Mouse (Mus musculus) intestine, postnatal 0 days (tissue): ENCODE results near the gene Phlda1. TPM values are rescaled to one million over a fixed set of nuclear protein-coding genes. Genes with fewer than 3 reads are reported as not detected.

Experiments used
- ATAC-seq: fragments of 200-750 bp; cut with Nextera tagmentation; 2 replicates; pipeline ENCODE4 v1.8.0; 2017; ENCODE audit warnings: mild to moderate bottlenecking, moderate TSS enrichment, moderate library complexity
- H3K27ac ChIP-seq: fragments of 300-500 bp; sonication (generic); 2 replicates; pipeline ENCODE4 v1.5.1; 2014; ENCODE audit warnings: mild to moderate bottlenecking, low read depth, low read length, moderate library complexity
- H3K27me3 ChIP-seq: fragments of 300-500 bp; sonication (generic); replicated peaks from 2 replicates; pipeline ENCODE4 v1.6.1; 2014; ENCODE audit warnings: low read length, mixed read lengths; ENCODE audit not compliant: control insufficient read depth, insufficient read depth
- H3K36me3 ChIP-seq: fragments of 300-500 bp; sonication (generic); 2 replicates; pipeline ENCODE4 v1.6.1; 2014; ENCODE audit warnings: mild to moderate bottlenecking, moderate library complexity; ENCODE audit not compliant: control insufficient read depth, insufficient read depth
- H3K4me1 ChIP-seq: fragments of 300-500 bp; sonication (generic); replicated peaks from 2 replicates; pipeline ENCODE4 v1.6.1; 2014; ENCODE audit warnings: antibody characterized with exemption, low read length, mixed read lengths; ENCODE audit not compliant: control insufficient read depth, insufficient read depth
- H3K4me2 ChIP-seq: fragments of 300-500 bp; sonication (generic); replicated peaks from 2 replicates; pipeline ENCODE4 v1.6.1; 2014; ENCODE audit warnings: low read depth, mild to moderate bottlenecking, moderate library complexity
- H3K4me3 ChIP-seq: fragments of 300-500 bp; sonication (generic); 2 replicates; pipeline ENCODE4 v1.5.1; 2014; ENCODE audit warnings: low read depth, low read length
- H3K9ac ChIP-seq: fragments of 300-500 bp; sonication (generic); 2 replicates; pipeline ENCODE4 v1.6.1; 2014; ENCODE audit warnings: mild to moderate bottlenecking, low read depth, low read length
- H3K9me3 ChIP-seq: fragments of 300-500 bp; sonication (generic); 2 replicates; pipeline ENCODE4 v1.6.1; 2016; ENCODE audit warnings: mixed run types; ENCODE audit not compliant: control insufficient read depth
- CTCF ChIP-seq: sonication (generic); IDR thresholded peaks from 2 replicates; pipeline ENCODE4 v1.5.1; 2016; ENCODE audit warnings: low read depth, mild to moderate bottlenecking, control low read depth, antibody characterized with exemption, moderate library complexity
- WGBS: fragments of 180-500 bp; shearing (Covaris S2); extraction: QIAGEN DNeasy Blood & Tissue Kit; methylation state at CpG from one replicate; pipeline ENCODE4 v1.1.7; 2014; 5-methylcytosine and 5-hydroxymethylcytosine counted together
- polyA plus RNA-seq: library from polyadenylated mRNA; unstranded; fragments of >200 nt; fragmentation: Nextera tagmentation; extraction: Ambion mirVana; gene quantifications from 2 replicates; pipeline ENCODE4 v1.2.1, GENCODE M21; 2015

Phlda1 gene
- polyA plus RNA-seq, 1 experiment from 2014 or later: 21.4 TPM

DNA sequence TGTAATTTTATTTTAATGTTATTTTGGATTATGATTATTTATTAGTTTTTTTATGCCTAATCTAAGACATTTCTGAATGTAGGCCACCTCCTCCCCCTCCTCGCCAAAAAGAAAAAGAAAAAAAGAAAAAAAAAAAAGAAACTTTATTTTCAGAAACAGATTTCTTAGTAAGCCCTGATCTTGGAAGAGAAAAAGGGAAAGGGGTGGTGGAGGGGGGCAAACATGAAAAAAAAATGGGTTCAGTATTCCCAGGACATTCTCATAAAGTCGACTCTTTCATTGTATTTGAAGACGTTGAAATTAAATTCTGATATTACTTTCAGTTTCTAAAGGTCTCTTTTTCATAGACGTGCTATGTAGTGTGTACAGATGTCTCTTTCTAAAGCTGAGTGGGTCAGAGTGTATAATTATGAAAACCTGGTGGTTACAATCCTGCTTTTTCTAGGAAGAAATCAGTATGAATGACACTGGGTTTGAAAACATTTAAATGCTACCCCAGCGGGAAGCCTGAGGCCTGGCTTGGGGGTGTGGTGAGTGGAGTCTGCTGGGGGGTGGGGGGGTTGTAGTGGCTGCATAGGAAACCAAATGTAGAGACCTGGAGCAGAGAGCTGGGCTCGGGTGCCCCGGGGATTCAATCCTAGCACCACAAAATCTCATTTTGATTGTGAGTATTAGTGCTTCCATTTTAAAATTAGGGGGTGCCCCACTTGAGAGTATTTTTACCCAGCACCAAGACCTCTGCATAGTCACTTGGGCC, 2.4 kb downstream of the Phlda1 start:
- H3K4me2 ChIP-seq: peak overlapping the region; percentile 81
- H3K27me3 ChIP-seq: no peaks in the 10 kb centered on the region
- WGBS: 7% methylated on average over 7 of the region's 7 CpGs
- peak overlapping the region; percentile 80; the same call in 1 of the 2 replicates for H3K9ac ChIP-seq
- TF ChIP-seq CTCF: no peak
- ATAC-seq: no peak
- no peaks in the 10 kb centered on the region for H3K36me3 ChIP-seq
- no peaks in the 10 kb centered on the region; the same call in 1 of the 2 replicates for H3K4me1 ChIP-seq
- peak overlapping the region; percentile 83 for H3K4me3 ChIP-seq
- no peaks in the 10 kb centered on the region for H3K9me3 ChIP-seq
- H3K27ac ChIP-seq: no peak overlapping the region

GRCm38 (mm10) chr10:111509103-111509784, 3.2 kb downstream of the Phlda1 start:
- no peak overlapping the region for H3K27ac ChIP-seq
- H3K9ac ChIP-seq: no peak overlapping the region; the same call in 1 of the 2 replicates
- H3K36me3 ChIP-seq: no peaks in the 10 kb centered on the region
- H3K9me3 ChIP-seq: no peaks in the 10 kb centered on the region
- ATAC-seq: no peak
- H3K4me2 ChIP-seq: peak overlapping the region; percentile 81
- 25% methylated on average over 8 of the region's 8 CpGs for WGBS
- no peak for TF ChIP-seq CTCF
- no peaks in the 10 kb centered on the region; the same call in 1 of the 2 replicates for H3K4me1 ChIP-seq
- peak overlapping the region; percentile 83 for H3K4me3 ChIP-seq
- H3K27me3 ChIP-seq: no peaks in the 10 kb centered on the region

GRCm38 (mm10) chr10:111509981-111510380, 3.9 kb downstream of the Phlda1 start:
- Histone ChIP-seq H3K4me3 (no peak overlapping the region), H3K9ac (no peak overlapping the region), H3K27me3 (no peaks in the 10 kb centered on the region), H3K27ac (no peak overlapping the region), H3K9me3 (no peaks in the 10 kb centered on the region), H3K4me2 (peak overlapping the region; percentile 31; the same call in 1 of the 2 replicates), H3K36me3 (no peaks in the 10 kb centered on the region), H3K4me1 (no peaks in the 10 kb centered on the region; the same call in 1 of the 2 replicates)
- 54% methylated on average over 7 of the region's 7 CpGs for WGBS
- no peak for TF ChIP-seq CTCF
- no peak for ATAC-seq

- 45% methylated on average over 7 of the region's 7 CpGs for WGBS
Observed at GRCm38 (mm10) chr10:111510798-111511197, 4.7 kb downstream of the Phlda1 start.

DNA sequence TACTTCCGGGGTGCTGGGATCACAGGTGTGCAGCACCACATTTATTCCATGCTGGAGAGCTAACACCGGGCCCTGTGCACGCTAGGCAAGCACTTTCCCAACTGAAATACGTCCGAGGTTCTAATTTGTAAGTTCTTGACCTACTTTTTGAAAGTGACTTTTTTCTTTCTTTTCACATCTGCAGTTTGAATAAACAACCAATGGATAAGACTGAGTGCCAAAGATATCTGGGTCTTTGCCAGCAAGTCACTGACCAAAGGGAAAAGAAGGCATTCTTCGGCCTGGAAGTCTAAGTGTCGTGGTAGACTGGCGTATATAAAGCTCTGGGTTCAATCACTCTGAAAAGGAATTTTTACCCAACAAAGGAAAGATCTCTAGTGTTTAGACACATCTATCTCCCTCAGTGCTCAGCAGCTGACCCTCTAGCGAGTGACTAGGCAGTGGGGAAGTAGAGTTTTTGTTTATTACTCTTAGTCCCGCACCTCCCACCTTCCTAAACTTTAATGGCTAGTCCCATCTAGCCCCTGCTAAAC, 6.0 kb downstream of the Phlda1 start:
- no peaks in the 10 kb centered on the region for H3K27me3 ChIP-seq
- H3K9ac ChIP-seq: no peak overlapping the region
- TF ChIP-seq CTCF: no peak
- no peak overlapping the region for H3K4me3 ChIP-seq
- peaks cover 6% of the 10 kb centered on the region for H3K4me1 ChIP-seq
- ATAC-seq: no peak
- H3K9me3 ChIP-seq: no peaks in the 10 kb centered on the region
- WGBS: 67% methylated on average over 10 of the region's 10 CpGs
- no peaks in the 10 kb centered on the region for H3K36me3 ChIP-seq
- H3K27ac ChIP-seq: no peak overlapping the region
- no peak overlapping the region for H3K4me2 ChIP-seq

More at GRCm38 (mm10) chr10:111510798-111511197, 4.7 kb downstream of the Phlda1 start:
- no peak for TF ChIP-seq CTCF
- no peak for ATAC-seq
- Histone ChIP-seq H3K9me3 (no peaks in the 10 kb centered on the region), H3K36me3 (no peaks in the 10 kb centered on the region), H3K27me3 (no peaks in the 10 kb centered on the region), H3K4me1 (peaks cover 6% of the 10 kb centered on the region), H3K9ac (no peak overlapping the region), H3K27ac (no peak overlapping the region), H3K4me3 (no peak overlapping the region), H3K4me2 (no peak overlapping the region)

- Histone ChIP-seq H3K4me1 (peaks cover 6% of the 10 kb centered on the region), H3K36me3 (no peaks in the 10 kb centered on the region), H3K27ac (no peak overlapping the region), H3K27me3 (no peaks in the 10 kb centered on the region), H3K4me2 (no peak overlapping the region), H3K9me3 (no peaks in the 10 kb centered on the region), H3K4me3 (no peak overlapping the region), H3K9ac (no peak overlapping the region)
- no peak for TF ChIP-seq CTCF
- no peak for ATAC-seq
- 85% methylated on average over 5 of the region's 5 CpGs for WGBS
Observed at GRCm38 (mm10) chr10:111514282-111514885, 8.3 kb downstream of the Phlda1 start.
